Mouse (Mus musculus): Measurements from ENCODE around the gene Arrdc4.

Arrdc4 gene

DNA sequence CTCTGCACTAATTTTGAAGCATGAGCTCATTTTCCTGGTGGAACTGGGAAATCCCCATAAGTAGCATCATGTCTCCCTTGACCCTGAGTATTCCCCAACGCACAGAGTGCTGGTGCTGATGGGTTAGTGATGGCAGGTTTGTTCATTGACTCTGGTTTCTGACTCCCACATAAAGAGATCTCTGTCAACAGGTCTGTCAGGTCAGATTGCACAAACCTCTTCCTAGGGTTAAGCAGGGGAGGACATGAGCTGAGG lies 39.8 kb downstream of the Arrdc4 start:
- no peak for DNase-seq (ENCODE audit: low spot score)

DNA sequence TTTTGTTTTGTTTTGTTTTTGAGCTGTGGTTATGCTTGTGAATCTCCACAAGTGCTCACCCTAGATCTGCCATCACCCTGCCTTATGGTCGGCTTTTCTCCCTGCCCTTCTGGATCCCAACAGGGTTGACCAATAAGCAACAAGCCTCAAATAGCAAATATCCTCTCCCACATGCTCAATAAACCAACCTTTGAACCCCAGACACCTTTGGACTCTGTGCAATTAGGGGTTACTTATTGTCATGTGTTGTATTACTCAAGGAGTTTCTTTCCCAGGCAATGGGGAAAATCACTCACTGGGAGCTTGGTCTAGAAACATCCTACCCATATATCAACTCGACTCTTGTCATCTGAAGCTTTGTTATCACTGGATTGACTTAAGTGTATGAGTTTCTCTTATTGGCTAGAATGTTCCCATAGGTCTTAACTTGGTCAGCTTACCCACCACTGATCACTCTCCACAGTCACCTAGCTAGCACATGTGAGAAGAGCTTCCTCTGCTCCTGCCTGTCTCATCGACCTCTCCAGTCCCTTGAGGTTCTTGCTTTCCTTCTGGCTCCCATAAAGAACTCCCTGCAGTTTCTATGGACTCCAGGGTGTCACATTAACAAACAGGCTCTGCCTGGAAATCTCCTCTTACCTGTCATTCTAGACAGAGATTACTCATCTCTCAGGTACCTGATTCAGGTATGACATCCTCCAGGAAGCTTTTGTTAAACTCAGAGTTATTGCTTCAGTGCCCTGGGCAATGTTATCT lies 40.3 kb downstream of the Arrdc4 start:
- DNase-seq (ENCODE audit: low spot score): no peak

DNA sequence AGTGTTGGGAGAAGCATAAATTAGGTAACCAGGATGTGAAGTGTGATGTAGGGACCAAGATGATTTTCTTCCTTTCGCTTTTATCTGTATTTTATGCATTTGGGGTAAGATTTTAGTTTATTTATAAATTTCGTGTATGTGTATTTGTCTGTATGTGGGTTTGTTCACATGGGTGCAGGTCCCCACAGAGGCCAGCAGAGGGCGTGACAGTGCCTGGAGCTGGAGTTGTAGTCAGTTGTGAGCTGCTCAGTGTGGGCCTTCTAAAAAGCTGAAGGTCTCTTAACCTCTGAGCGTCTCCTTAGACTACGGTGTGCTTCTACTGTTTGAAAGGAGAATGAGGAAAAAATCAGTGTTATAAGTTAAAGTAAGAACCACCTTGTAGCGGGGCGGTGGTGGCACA lies 43.9 kb downstream of the Arrdc4 start:
- no peak for DNase-seq (ENCODE audit: low spot score)

DNA sequence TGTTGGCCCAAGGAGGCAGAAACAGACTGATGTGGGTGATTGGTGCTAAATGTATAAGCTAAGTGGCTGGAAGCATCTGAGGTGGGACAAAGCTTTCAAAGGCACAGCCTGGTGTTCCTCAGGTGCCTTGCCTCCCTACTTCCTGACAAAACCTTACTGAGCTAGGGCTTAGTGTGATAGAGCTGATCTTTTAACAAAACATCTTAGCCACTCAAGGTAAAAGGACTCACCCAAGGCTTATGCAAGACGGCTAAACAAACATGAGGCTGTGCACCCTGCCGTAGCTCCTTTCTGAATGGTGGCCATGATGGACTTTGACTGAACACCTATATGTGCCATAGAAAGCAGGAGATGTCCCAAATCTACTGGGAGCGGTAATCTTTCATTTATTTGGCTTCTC lies 51.7 kb downstream of the Arrdc4 start:
- no peak for DNase-seq (ENCODE audit: low spot score)

DNA sequence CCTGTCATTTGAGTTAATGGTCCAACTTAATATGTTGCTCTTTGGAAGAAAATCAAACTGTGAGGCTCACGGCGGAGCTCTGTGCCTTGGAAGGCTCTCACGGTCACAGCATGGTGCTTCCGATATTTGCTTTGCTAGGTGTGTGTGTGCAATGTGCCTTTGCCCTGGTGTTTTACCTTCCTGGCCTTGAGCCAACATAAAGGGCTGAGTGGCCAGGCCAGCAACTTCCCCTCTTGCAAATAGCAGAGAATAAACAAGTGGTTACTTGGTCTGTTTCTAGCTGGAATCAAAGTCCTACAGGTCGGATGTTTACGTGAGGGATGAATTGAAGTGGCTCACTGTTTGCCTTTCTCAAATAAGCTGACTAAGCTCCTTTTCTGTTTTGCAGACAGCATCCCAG lies 52.1 kb downstream of the Arrdc4 start:
- DNase-seq (ENCODE audit: low spot score): no peak

DNA sequence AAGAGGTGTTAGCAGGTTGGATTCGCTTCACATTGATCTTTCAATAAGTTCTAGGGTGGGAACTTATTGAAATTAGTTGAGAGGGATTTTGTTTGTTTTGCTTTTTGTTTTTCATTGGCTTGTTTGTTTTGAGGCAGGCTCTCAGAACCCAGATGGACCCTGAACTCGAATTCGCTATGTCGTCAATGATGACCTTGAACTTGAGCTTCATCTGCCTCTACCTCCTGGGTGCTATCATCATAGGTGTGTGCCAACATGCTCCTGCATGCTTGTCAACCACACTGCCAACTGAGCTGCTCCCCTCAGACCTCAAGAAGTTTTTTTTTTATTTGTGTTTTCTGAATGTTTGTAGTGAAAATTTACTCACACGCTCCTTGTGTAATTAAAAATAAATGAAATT lies 52.6 kb downstream of the Arrdc4 start:
- DNase-seq (ENCODE audit: low spot score): no peak

DNA sequence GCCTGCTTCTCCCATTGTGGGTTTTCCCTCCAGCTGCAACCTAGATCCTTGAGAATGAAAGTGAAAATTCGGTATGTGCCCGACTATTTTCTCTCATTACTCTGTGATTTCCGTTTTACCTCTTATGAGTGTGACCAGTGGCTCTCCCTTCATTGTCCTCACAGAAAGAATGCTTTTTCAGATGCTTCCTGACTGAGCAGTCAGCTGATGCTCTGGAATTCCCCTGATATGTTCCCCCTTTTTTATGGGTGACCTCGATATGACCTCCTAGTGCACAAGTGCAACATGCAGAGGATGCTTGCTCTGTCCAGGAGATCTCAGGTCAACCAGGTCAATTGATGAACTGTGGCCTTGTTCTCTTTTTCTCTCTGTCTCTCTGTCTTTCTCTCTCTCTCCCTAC lies 56.3 kb downstream of the Arrdc4 start:
- no peak for DNase-seq (ENCODE audit: low spot score)

DNA sequence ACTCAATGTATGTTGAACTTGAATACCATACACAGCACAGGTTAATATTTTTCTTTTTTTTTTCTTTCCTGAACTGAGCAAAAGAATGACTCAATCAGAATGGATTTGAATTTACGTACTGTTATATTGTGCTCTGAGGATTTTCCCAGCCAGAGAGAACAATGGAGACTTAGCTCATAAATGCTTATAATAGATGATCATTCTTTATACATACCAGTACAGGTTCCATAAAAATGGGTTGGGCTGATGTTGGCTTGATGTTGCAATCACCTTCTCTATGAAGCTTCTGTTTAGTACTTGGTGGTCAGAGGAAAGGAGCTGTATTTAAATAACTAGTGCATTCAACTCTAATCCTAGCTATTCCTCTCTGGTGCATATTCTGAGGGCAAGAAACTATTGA lies 57.6 kb downstream of the Arrdc4 start:
- DNase-seq (ENCODE audit: low spot score): no peak

DNA sequence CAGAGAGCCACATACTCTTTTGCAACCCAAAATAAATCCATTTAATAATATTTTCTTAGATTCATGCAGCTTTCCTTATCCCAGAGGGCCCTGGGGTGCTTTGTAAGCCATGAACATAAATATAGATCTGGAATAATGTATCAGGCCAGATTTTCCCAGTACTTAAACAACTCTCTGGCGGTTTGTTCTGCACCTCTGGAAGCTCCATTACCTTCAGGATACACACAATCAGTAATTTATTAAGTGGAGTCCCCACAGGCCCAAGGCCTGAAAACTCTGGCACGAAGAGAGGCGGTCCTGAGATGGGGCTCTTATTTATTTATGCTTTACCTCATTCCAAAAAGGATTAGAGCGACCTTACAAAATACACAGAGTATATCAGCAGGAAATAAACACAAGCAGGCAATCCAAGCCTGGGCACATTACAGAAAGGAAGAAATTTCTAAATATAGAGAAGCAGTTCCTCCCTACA lies 61.9 kb downstream of the Arrdc4 start:
- no peak for DNase-seq (ENCODE audit: low spot score)
